Mouse (Mus musculus): ENCODE results near the gene Nrp1. TPM values are rescaled to one million over a fixed set of nuclear protein-coding genes. Genes with fewer than 3 reads are reported as not detected.

The Nrp1 gene
- polyA plus RNA-seq, 1 experiment from 2014 or later, result 132 TPM

- no peak for TF ChIP-seq CTCF (IDR thresholded peaks at IDR 0.05)
- ATAC-seq, result no peak
- DNase-seq (ENCODE audit: low read depth, low spot score), result no peak
- POLR2A ChIA-PET, result no interaction called here
- no peaks in the 10 kb centered on the region for H3K27me3 ChIP-seq
- CTCF ChIA-PET, result interaction anchor here (1.4 kb wide), 1 partner anchor 9 kb away, joined by 4 read pairs; no protein-coding TSS in a partner anchor
- in situ Hi-C loops (cut with MboI; ENCODE audit: low pct_unique_long_range_greater_than_20kb), result no loop called here
Observed at GRCm38 (mm10) chr8:128547361-128547760, 189.0 kb downstream of the Nrp1 start.

- ChIA-PET CTCF (interaction anchor here (1.6 to 3.9 kb wide), 3 partner anchors 11 to 23 kb away, joined by 4 to 28 read pairs (median 9); no protein-coding TSS in a partner anchor), POLR2A (interaction anchor here (0.7 kb wide), 1 partner anchor 45 kb away, joined by 3 read pairs; no protein-coding TSS in a partner anchor)
- no peak for ATAC-seq
- no peak for DNase-seq (ENCODE audit: low read depth, low spot score)
- in situ Hi-C loops (cut with MboI; ENCODE audit: low pct_unique_long_range_greater_than_20kb), result no loop called here
- TF ChIP-seq CTCF (IDR thresholded peaks at IDR 0.05), result no peak
- no peaks in the 10 kb centered on the region for H3K27me3 ChIP-seq
Observed at GRCm38 (mm10) chr8:128549738-128550137, 191.3 kb downstream of the Nrp1 start.

GRCm38 (mm10) chr8:128551421-128552139 lies 193.2 kb downstream of the Nrp1 start:
- no peaks in the 10 kb centered on the region for H3K27me3 ChIP-seq
- ChIA-PET POLR2A (no interaction called here), CTCF (interaction anchor here (0.9 to 3.9 kb wide), 18 partner anchors 9 to 564 kb away, joined by 3 to 28 read pairs (median 4); no protein-coding TSS in a partner anchor)
- in situ Hi-C loops (cut with MboI; ENCODE audit: low pct_unique_long_range_greater_than_20kb), result no loop called here
- ATAC-seq (no peak), DNase-seq (ENCODE audit: low read depth, low spot score) (no peak)
- peak; percentile 97 for TF ChIP-seq CTCF (IDR thresholded peaks at IDR 0.05)
